Mouse (Mus musculus) liver, embryonic 13.5 days (tissue): ENCODE measurements at regions not wholly inside any gene's neighbourhood (a gene's known extent, or its start where the extent isn't known, plus 50 kb on each side); places are given as distances from the start of the nearest gene placed in this dataset.

Source experiments
- ATAC-seq: fragments of 200-750 bp; cut with Nextera tagmentation; 2 replicates; pipeline ENCODE4 v1.8.0; 2017; ENCODE audit warnings: low read depth, mild to moderate bottlenecking, moderate number of reproducible peaks, moderate library complexity
- DNase-seq: peaks from one replicate; pipeline ENCODE4 v3.0.0; 2022
- H3K27ac ChIP-seq: fragments of 300-500 bp; sonication (generic); 2 replicates; pipeline ENCODE4 v1.5.1; 2015; ENCODE audit warnings: moderate library complexity, mild to moderate bottlenecking, inconsistent platforms
- H3K27me3 ChIP-seq: fragments of 300-500 bp; sonication (generic); 2 replicates; pipeline ENCODE4 v1.6.1; 2015; ENCODE audit warnings: mild to moderate bottlenecking, inconsistent platforms
- H3K36me3 ChIP-seq: fragments of 300-500 bp; sonication (generic); 2 replicates; pipeline ENCODE4 v1.6.1; 2015; ENCODE audit warnings: mild to moderate bottlenecking, inconsistent platforms
- H3K4me1 ChIP-seq: fragments of 300-500 bp; sonication (generic); replicated peaks from 2 replicates; pipeline ENCODE4 v1.6.1; 2015; ENCODE audit warnings: inconsistent platforms
- H3K4me2 ChIP-seq: fragments of 300-500 bp; sonication (generic); 2 replicates; pipeline ENCODE4 v1.6.1; 2015; ENCODE audit warnings: inconsistent platforms, mild to moderate bottlenecking, moderate library complexity
- H3K4me3 ChIP-seq: fragments of 300-500 bp; sonication (generic); replicated peaks from 2 replicates; pipeline ENCODE4 v1.5.1; 2015; ENCODE audit warnings: mild to moderate bottlenecking, inconsistent platforms
- H3K9ac ChIP-seq: fragments of 300-500 bp; sonication (generic); 2 replicates; pipeline ENCODE4 v1.6.1; 2015; ENCODE audit warnings: mild to moderate bottlenecking, inconsistent platforms
- H3K9me3 ChIP-seq: fragments of 300-500 bp; sonication (generic); replicated peaks from 2 replicates; pipeline ENCODE4 v1.6.1; 2016; ENCODE audit warnings: inconsistent platforms
- WGBS: fragments of 180-500 bp; shearing (Covaris S2); methylation state at CpG from one replicate; pipeline ENCODE4 v1.1.7; 2015; ENCODE audit not compliant: insufficient replicate concordance; 5-methylcytosine and 5-hydroxymethylcytosine counted together

DNA sequence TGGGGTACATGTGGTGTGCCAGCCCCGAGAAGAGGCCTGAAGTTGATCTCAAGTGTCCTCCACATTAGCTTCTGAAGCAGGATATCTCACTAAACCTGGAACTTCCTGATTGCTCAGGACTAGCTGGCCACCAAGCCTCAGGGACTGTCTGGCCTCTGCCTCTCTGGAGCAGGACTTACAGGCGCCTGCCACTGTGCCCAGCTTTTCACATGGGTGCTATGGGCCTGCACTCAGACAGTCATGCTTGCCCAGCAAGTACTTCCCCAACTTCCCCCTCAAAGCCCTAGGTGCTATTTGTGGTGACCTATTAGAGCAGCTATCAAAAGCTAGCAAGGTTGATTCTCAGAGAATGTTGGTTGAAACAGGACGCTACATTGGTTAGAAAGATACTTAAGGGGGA, 220.0 kb downstream of the CK137956 start:
- H3K9ac ChIP-seq: no peak overlapping the region
- no peak for ATAC-seq
- no peak overlapping the region for H3K27ac ChIP-seq
- H3K4me3 ChIP-seq: no peak overlapping the region
- H3K4me1 ChIP-seq: no peaks in the 10 kb centered on the region
- DNase-seq: no peak
- peaks cover 4% of the 10 kb centered on the region; the same call in 1 of the 2 replicates for H3K9me3 ChIP-seq
- WGBS: 63% methylated on average over 3 of the region's 3 CpGs
- no peaks in the 10 kb centered on the region for H3K36me3 ChIP-seq
- H3K27me3 ChIP-seq: no peaks in the 10 kb centered on the region
- no peak overlapping the region for H3K4me2 ChIP-seq

DNA sequence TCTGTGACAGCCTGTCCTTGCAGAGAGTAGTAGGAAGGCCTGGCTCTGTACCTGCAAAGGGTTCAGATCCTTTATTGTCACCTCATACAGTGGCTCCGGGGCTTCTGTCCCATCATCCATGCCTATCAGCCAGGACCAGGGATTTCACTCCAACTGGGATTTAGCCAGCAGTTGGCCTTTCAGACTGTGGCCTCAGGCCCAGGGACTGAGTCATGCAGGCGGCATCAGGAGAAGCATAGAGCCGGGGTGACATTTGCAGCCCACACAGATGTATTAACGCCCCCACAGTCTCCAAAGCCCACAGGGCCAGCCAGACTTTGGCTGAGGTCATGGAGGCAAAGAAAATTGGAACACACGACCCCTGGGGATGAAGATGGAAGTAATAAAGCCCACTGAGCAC, 222.9 kb downstream of the CK137956 start:
- no peak for DNase-seq

DNA sequence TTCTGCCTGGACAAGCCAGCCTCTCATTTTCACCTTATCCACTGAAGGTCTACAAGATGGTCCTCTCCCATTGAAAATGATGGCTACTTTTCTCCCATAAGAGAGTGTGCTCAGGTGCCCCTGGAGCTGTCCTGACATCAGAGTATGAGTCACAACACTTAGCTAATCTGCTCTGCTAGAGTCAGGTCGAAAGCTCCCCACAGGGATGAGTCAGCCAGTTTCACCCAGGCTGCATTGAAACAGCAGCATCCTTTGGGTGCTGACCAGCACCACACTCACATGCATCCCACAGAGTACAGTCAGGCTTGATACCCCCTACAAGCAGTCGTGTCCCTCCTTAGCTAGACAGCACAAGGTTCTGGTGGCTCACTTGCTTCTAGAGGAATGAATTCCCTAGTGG, 234.0 kb downstream of the CK137956 start:
- Histone ChIP-seq H3K36me3 (no peaks in the 10 kb centered on the region), H3K27ac (no peak overlapping the region), H3K4me1 (no peaks in the 10 kb centered on the region), H3K9me3 (peaks cover 5% of the 10 kb centered on the region; the same call in 1 of the 2 replicates), H3K4me2 (no peak overlapping the region), H3K4me3 (no peak overlapping the region), H3K9ac (no peak overlapping the region), H3K27me3 (no peaks in the 10 kb centered on the region)
- no peak for DNase-seq
- no peak for ATAC-seq
- WGBS: 38% methylated on average over 2 of the region's 2 CpGs

More for the DNA sequence above, 222.9 kb downstream of the CK137956 start:
- Histone ChIP-seq H3K9me3 (peaks cover 11% of the 10 kb centered on the region; the same call in 1 of the 2 replicates), H3K4me2 (no peak overlapping the region), H3K4me1 (no peaks in the 10 kb centered on the region), H3K27me3 (no peaks in the 10 kb centered on the region), H3K9ac (no peak overlapping the region), H3K27ac (no peak overlapping the region), H3K36me3 (no peaks in the 10 kb centered on the region), H3K4me3 (no peak overlapping the region)
- WGBS: 64% methylated on average over 5 of the region's 5 CpGs
- ATAC-seq: no peak

DNA sequence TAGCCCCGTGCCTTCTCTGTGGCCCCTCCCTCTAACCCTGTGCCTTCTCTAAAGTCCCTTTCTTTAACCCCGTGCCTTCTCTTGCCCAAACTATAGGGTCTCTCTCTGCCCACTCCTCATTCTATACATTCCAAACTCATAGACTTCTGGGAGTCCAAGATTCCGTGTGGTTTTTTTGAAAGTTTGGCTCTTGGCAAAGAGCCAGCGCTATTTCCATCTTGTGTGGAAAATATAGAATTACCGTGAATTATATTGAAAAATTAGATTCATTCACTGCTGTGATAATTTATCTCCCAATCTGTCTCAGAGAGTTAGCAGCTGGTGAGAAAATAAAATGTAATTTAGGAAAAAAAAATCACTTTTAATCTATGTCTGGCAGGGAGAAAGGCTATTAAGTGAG, 234.6 kb downstream of the CK137956 start:
- H3K9me3 ChIP-seq: peaks cover 5% of the 10 kb centered on the region; the same call in 1 of the 2 replicates
- H3K27ac ChIP-seq: no peak overlapping the region
- no peak overlapping the region for H3K9ac ChIP-seq
- H3K36me3 ChIP-seq: no peaks in the 10 kb centered on the region
- DNase-seq (no peak), ATAC-seq (no peak)
- no peaks in the 10 kb centered on the region for H3K4me1 ChIP-seq
- H3K27me3 ChIP-seq: no peaks in the 10 kb centered on the region
- H3K4me2 ChIP-seq: no peak overlapping the region
- no peak overlapping the region for H3K4me3 ChIP-seq
- 54% methylated on average over 5 of the region's 5 CpGs for WGBS

DNA sequence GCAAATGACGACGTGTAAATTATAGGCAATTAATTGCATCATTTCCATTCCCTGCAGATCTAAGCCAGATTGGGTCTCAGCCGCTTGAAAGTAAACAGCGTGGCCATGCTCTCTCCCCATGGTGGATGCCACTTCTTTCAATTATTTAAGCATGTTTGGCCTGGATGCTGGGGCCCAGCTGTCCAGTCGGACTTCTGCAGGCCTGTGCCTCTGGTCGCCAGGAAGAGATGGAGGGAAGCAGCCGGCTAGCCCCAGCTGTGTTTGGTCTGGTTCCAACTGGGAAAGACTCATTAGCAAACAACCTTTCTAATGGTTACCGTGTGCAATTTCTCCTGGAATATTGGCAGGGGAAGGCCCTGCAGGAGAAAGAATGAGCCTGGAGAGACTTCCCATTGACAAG, 236.1 kb downstream of the CK137956 start:
- H3K4me3 ChIP-seq: no peak overlapping the region
- DNase-seq: no peak
- H3K4me1 ChIP-seq: no peaks in the 10 kb centered on the region
- no peak for ATAC-seq
- H3K9ac ChIP-seq: no peak overlapping the region
- H3K9me3 ChIP-seq: peaks cover 5% of the 10 kb centered on the region; the same call in 1 of the 2 replicates
- WGBS: 64% methylated on average over 8 of the region's 8 CpGs
- no peak overlapping the region for H3K4me2 ChIP-seq
- no peaks in the 10 kb centered on the region for H3K36me3 ChIP-seq
- no peak overlapping the region for H3K27ac ChIP-seq
- H3K27me3 ChIP-seq: no peaks in the 10 kb centered on the region

- H3K9me3 ChIP-seq: no peaks in the 10 kb centered on the region
- no peak overlapping the region for H3K27ac ChIP-seq
- H3K4me1 ChIP-seq: no peaks in the 10 kb centered on the region
- H3K36me3 ChIP-seq: no peaks in the 10 kb centered on the region
- ATAC-seq: no peak
- no peak overlapping the region for H3K9ac ChIP-seq
- H3K4me2 ChIP-seq: no peak overlapping the region
- H3K27me3 ChIP-seq: no peaks in the 10 kb centered on the region
- no peak for DNase-seq
- H3K4me3 ChIP-seq: no peak overlapping the region
- WGBS: 46% methylated on average over 5 of the region's 5 CpGs
Observed at GRCm38 (mm10) chr4:127718661-127719060, 252.1 kb downstream of the CK137956 start.

- H3K27ac ChIP-seq: no peak overlapping the region
- 81% methylated on average over 10 of the region's 10 CpGs for WGBS
Observed at GRCm38 (mm10) chr4:127712274-127712673, 258.5 kb downstream of the CK137956 start.

DNA sequence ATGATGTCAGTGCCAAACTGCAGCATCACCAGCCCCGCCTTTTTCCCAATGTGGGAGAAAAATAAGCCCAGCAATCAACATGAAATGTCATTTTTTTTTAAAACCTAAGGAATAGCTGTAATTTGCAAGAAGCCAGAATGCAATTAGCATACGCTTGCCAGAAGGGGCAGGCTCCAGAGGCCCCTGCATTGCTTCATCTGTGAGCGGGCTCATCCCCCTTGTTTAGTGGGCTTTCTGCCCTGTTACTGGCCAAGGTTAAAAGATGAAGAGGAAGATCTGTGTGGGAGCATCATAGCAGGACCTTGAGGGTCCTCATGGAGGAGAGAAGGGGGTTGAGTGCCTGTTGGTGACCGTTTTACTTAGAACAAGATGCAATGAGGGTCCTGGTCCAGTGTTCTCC, 259.9 kb downstream of the CK137956 start:
- Histone ChIP-seq H3K4me3 (no peak overlapping the region), H3K4me2 (no peak overlapping the region), H3K4me1 (no peaks in the 10 kb centered on the region), H3K27me3 (no peaks in the 10 kb centered on the region), H3K27ac (no peak overlapping the region), H3K36me3 (no peaks in the 10 kb centered on the region), H3K9me3 (peaks cover 5% of the 10 kb centered on the region), H3K9ac (no peak overlapping the region)
- DNase-seq (no peak), ATAC-seq (no peak)
- 56% methylated on average over 4 of the region's 4 CpGs for WGBS

More at GRCm38 (mm10) chr4:127712274-127712673, 258.5 kb downstream of the CK137956 start:
- Histone ChIP-seq H3K9ac (no peak overlapping the region), H3K4me2 (no peak overlapping the region), H3K9me3 (no peaks in the 10 kb centered on the region; the same call in 1 of the 2 replicates), H3K36me3 (no peaks in the 10 kb centered on the region), H3K4me1 (no peaks in the 10 kb centered on the region), H3K27me3 (no peaks in the 10 kb centered on the region), H3K4me3 (no peak overlapping the region)
- no peak for ATAC-seq
- DNase-seq: no peak

GRCm38 (mm10) chr4:127709746-127710145, 261.0 kb downstream of the CK137956 start:
- Histone ChIP-seq H3K9ac (no peak overlapping the region), H3K27ac (no peak overlapping the region), H3K4me2 (no peak overlapping the region), H3K4me1 (no peaks in the 10 kb centered on the region), H3K9me3 (peaks cover 5% of the 10 kb centered on the region), H3K36me3 (no peaks in the 10 kb centered on the region), H3K27me3 (no peaks in the 10 kb centered on the region), H3K4me3 (no peak overlapping the region)
- 57% methylated on average over 6 of the region's 6 CpGs for WGBS
- ATAC-seq (no peak), DNase-seq (no peak)

DNA sequence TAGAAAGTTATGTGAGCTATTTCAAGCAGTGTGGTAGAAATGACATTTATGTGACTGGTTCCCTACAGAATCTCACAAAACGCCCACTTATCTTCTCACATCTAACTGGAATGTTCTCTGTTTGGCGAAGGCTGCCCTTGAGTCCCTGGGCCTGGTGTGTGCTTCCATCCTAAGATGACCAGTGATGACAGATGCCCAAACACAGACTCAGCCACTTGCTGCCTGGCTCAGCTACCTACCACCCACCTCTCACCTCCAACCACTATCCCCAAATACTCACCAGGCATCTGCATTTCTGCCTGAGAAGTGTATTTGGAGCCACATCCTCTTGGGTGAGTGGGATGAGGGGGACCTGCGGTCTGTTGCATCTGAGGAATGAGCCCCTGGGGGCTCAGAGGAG, 262.6 kb downstream of the CK137956 start:
- 43% methylated on average over 3 of the region's 3 CpGs for WGBS
- H3K4me2 ChIP-seq: no peak overlapping the region

GRCm38 (mm10) chr4:127707126-127707525, 263.6 kb downstream of the CK137956 start:
- Histone ChIP-seq H3K27me3 (no peaks in the 10 kb centered on the region), H3K9ac (no peak overlapping the region), H3K9me3 (peaks cover 5% of the 10 kb centered on the region), H3K4me1 (no peaks in the 10 kb centered on the region), H3K36me3 (no peaks in the 10 kb centered on the region), H3K4me2 (no peak overlapping the region), H3K27ac (no peak overlapping the region), H3K4me3 (no peak overlapping the region)
- 62% methylated on average over 3 of the region's 3 CpGs for WGBS
- DNase-seq (no peak), ATAC-seq (no peak)

More for the DNA sequence above, 262.6 kb downstream of the CK137956 start:
- no peak overlapping the region for H3K9ac ChIP-seq
- no peaks in the 10 kb centered on the region for H3K36me3 ChIP-seq
- DNase-seq (no peak), ATAC-seq (no peak)
- no peaks in the 10 kb centered on the region for H3K4me1 ChIP-seq
- no peak overlapping the region for H3K4me3 ChIP-seq
- no peaks in the 10 kb centered on the region for H3K27me3 ChIP-seq
- H3K27ac ChIP-seq: no peak overlapping the region
- peaks cover 5% of the 10 kb centered on the region for H3K9me3 ChIP-seq

DNA sequence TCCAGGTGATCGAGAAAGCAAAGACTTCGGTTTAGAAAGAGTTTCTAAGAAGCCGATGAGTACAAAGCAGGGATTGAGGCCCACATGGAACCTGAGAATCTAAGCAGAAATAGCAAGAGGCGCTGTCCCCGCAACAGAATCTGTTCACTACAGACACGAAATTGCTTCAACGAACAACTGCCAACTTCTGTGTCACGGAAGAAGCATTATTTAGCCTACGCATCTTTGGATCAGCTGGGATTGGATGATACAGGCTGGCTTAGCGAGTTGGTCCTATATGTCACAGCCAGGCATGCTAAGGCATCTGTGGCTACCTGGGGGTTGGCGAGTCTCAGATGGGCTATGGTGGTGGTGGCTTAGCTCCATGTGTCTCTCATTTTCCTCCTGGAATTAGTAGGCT, 269.1 kb downstream of the CK137956 start:
- Histone ChIP-seq H3K4me3 (no peak overlapping the region), H3K9ac (no peak overlapping the region), H3K36me3 (no peaks in the 10 kb centered on the region), H3K27me3 (no peaks in the 10 kb centered on the region), H3K9me3 (peaks cover 5% of the 10 kb centered on the region; the same call in 1 of the 2 replicates), H3K4me2 (no peak overlapping the region), H3K27ac (no peak overlapping the region), H3K4me1 (no peaks in the 10 kb centered on the region)
- 77% methylated on average over 11 of the region's 11 CpGs for WGBS
- DNase-seq (no peak), ATAC-seq (no peak)
